Mouse (Mus musculus): ENCODE measurements around the gene Gja8.

Gja8 gene

DNA sequence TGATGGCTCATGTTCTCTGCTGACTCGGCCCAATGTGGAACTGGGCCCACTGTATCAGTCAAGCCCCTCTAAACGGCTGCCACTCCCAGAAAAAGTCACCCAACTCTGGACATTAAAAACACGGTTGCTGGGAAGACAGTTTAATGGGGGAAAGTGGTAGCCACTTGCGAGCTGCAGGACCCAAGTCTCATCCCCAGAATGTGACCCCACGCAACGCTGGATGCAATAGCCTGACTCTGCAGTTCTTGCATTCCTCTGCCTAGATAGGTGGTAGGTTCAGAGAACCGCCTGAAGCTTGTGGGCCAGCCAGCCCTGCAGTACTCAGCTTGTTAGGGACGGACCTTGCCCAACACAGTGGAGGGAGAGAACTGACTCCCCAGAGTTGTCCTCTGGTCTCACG lies 46.3 kb downstream of the Gja8 start:
- no peak for DNase-seq (ENCODE audit: low spot score in 2 of 2)

- DNase-seq (ENCODE audit: low spot score in 2 of 2), result no peak
Measured at GRCm38 (mm10) chr3:96874808-96875571, 50.8 kb downstream of the Gja8 start.

DNA sequence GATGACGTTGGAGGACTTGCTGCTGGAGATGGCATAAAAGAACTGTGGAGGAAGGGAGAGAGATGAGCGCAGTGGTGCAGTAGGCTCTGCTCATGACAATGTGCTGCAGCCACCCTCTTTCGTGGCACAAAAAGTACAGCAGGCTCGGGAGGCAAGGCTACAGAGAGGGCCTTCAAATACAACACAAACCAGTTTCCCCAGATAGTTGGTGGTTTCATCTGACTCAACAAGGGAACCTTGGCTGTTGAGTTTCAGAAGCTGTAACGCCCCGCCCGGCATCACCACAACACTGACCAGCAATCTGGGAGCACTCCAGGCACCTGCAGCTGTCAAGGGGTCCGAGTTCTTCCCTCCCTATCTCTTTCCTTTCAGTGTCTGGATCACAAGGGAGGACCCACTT lies 53.3 kb downstream of the Gja8 start:
- DNase-seq (ENCODE audit: low spot score in 2 of 2), result no peak

DNA sequence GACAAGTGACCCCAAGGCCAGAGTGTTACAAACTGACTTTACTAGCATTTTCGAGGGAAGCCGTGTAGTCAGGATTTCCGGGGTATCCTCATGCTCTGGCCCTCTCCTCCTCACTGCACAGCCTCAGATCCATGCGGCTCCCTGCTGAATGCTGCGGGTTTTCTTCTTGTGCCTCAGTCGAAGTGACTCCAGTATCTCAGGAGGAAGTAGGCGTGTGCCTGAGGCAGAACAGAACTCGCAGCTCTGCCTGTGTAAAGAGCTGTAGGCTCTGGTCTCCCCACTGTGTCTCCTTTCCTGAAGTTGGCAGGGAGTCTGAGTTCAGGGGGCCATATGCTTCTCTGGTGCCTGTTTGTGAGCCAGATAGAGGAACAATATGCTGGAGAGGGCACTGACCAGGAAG lies 54.8 kb downstream of the Gja8 start:
- DNase-seq (ENCODE audit: low spot score in 2 of 2), result no peak

GRCm38 (mm10) chr3:96870270-96870669 lies 55.5 kb downstream of the Gja8 start:
- DNase-seq (ENCODE audit: low spot score in 2 of 2), result no peak

DNA sequence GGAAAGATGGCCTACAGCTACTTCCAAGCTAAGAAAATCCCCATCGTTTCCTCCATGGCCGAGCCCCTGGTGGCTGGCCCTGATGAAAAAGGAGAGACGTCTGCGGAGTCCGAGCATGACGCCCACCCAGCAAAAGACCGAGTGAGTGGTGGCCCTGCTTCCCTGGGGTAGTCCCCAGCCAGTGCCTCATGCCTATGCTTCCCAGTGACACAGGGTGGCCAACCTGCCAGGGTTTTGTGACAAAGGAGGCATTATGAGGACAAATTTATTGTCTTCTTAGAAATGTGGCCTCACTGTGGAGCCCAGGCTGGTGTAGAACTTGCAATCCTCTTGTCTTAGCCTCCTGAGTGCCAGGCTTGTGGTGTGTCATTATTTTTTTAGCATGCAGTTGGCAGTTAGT lies 56.7 kb downstream of the Gja8 start:
- DNase-seq (ENCODE audit: low spot score in 2 of 2), result no peak

DNA sequence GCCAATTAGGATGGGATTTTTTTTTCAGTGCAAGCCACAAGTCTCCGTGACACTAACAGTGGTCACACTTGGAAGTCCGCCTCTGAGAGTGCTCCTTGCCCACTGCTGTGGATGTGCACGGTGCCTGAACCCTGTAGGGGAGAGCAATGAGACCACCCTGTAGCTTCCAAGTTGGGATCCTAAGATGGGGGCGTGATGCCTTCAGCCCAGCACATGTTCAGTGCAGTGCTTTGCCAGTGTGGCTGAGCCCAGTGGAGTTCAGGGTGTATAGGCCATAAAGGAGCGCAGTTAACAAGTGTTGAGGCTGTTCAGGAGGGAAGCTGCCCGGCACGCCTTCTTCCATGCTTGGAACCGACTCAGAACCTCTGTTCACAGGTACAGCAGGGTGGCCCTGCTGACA lies 57.3 kb downstream of the Gja8 start:
- no peak for DNase-seq (ENCODE audit: low spot score in 2 of 2)

- DNase-seq (ENCODE audit: low spot score in 2 of 2), result peak in 1 of 2 experiments; percentile 3
Measured at GRCm38 (mm10) chr3:96867863-96868262, 58.0 kb downstream of the Gja8 start.
